Mouse (Mus musculus): ENCODE measurements around the gene Atp1b2. TPM values are rescaled to one million over a fixed set of nuclear protein-coding genes. Genes with fewer than 3 reads are reported as not detected.

The Atp1b2 gene
- polyA plus RNA-seq, 1 experiment from 2014 or later = 15.6 TPM

DNA sequence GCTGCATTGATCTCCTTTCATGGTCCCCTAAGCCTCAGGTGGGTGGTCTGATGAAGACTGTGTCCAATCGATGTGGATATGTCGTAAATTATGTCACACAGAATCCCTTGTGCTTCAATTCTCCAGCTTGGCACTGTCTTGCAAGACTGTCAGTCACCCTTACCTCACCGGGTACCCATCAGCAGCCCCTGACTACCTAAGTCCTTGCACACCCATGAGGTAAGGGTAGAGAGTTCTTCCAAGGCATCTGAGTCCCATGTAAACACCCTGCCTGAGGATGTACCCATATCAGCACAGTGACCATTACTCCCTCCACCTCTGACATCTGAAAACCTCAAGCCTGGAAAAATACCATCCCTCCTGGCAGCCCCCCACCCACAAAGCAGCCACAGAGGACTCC is 1.4 kb downstream of the Atp1b2 start:
- WGBS = 70% methylated on average over 3 of the region's 3 CpGs
- Histone ChIP-seq H3K9me3 (no peaks in the 10 kb centered on the region), H3K4me1 (peaks cover 68% of the 10 kb centered on the region), H3K27ac (peak overlapping the region; percentile 87), H3K4me3 (peak overlapping the region; percentile 79), H3K36me3 (0 out of 2 replicates have a peak, but pooled peaks cover 3% of the 10 kb centered on the region), H3K27me3 (ENCODE audit: insufficient read depth, poor library complexity, severe bottlenecking) (0 out of 2 replicates have a peak, but pooled peaks cover 4% of the 10 kb centered on the region)
- DNase-seq (ENCODE audit: low spot score) = no peak

DNA sequence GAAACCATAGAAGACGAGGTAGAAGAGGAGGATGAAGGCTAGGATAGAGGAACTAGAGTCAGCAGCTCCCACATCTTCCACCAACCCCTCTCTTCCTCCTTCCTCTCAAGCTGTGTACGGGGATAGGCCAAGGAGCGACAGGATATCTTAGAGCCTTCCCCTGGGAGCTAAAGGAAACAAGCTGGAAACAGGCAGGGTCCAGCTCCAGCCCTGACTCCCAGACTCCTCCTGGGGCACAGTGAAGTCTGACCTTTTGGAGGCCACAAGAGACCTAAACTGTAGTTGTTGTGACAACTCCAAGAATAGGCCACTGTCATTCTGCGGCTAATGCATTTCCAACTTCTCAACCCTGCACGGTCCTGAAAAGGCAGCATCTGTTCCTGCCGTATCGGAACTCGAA is 2.2 kb downstream of the Atp1b2 start:
- no peak overlapping the region for H3K4me3 ChIP-seq
- no peaks in the 10 kb centered on the region for H3K9me3 ChIP-seq
- no peak for DNase-seq (ENCODE audit: low spot score)
- H3K4me1 ChIP-seq = peaks cover 75% of the 10 kb centered on the region
- H3K27ac ChIP-seq = peak overlapping the region; percentile 87; the same call in 1 of the 2 replicates
- no peaks in the 10 kb centered on the region for H3K27me3 ChIP-seq (ENCODE audit: insufficient read depth, poor library complexity, severe bottlenecking)
- WGBS = 71% methylated on average over 8 of the region's 8 CpGs
- 0 out of 2 replicates have a peak, but pooled peaks cover 3% of the 10 kb centered on the region for H3K36me3 ChIP-seq

DNA sequence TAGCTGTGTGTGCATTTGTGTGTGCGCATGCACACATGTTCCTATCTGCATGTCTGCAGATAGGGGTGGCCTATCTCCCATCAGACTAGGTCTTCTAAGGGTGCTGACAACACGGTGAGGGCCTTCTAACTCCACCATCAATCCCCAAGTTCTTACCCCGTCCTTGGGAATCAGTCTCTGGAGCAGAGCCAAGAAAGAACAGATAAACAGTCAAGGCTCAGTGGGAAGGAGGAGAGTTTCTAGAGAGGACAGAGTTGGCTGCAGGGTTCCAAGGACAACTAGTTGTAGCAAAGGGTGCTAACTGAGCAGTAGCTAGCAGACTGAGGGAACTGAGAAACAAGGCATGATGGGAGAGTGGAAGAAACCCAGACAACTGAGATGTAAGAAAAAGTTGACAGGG is 4.0 kb downstream of the Atp1b2 start:
- Histone ChIP-seq H3K36me3 (0 out of 2 replicates have a peak, but pooled peaks cover 3% of the 10 kb centered on the region), H3K4me1 (peaks cover 75% of the 10 kb centered on the region), H3K9me3 (no peaks in the 10 kb centered on the region), H3K27ac (peak overlapping the region; percentile 84), H3K27me3 (ENCODE audit: insufficient read depth, poor library complexity, severe bottlenecking) (no peaks in the 10 kb centered on the region), H3K4me3 (0 out of 2 replicates have a peak overlapping the region, but pooled peaks have one; percentile 10)
- DNase-seq (ENCODE audit: low spot score) = no peak
- 37% methylated on average over 3 of the region's 3 CpGs for WGBS

DNA sequence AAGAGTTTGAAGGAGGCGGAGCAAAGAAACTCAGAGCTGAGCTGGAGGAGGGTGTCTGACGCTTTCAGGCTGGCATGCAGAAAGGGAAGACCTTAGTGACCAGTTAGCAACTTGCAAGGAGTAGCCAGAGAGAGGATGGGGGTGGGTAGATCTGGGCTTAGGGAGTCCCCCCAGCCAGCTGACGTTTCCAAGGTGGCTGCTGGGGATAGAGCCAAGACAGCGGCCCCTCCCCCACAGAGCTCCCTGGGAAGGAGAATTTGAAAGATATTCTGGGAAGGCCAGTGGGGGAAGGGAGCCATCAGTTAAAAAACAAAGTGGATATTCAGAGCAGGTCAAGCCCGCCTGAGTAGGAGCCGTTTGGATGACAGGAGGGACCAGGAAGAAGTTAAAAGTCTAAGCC is 5.6 kb downstream of the Atp1b2 start:
- peak; percentile 91 for DNase-seq (ENCODE audit: low spot score)
- H3K27me3 ChIP-seq (ENCODE audit: insufficient read depth, poor library complexity, severe bottlenecking) = no peaks in the 10 kb centered on the region
- no peaks in the 10 kb centered on the region for H3K9me3 ChIP-seq
- peaks cover 10% of the 10 kb centered on the region; the same call in 1 of the 2 replicates for H3K36me3 ChIP-seq
- peak overlapping the region; percentile 84 for H3K27ac ChIP-seq
- 6% methylated on average over 6 of the region's 6 CpGs for WGBS
- H3K4me1 ChIP-seq = peaks cover 63% of the 10 kb centered on the region
- peak overlapping the region; percentile 37 for H3K4me3 ChIP-seq

DNA sequence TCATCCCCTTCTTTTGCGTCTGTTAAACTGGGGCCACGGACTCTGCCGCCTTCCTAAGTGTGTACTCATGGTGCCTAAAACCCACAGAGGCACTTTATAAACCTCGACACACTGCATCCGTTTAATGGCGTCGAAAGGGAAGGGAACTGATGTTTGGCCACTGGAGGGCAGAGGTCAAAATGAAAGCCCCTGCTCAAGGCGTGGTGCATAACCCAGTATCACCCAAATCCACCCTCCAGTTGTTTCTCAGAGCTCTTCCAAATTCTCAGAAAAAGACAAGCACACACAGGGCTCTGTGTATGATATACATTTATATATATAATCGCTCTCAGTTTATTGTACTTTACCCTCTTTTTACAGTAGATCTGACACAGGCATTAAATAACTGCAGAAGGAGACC is 6.3 kb downstream of the Atp1b2 start:
- WGBS = 6% methylated on average over 9 of the region's 9 CpGs
- peaks cover 57% of the 10 kb centered on the region for H3K4me1 ChIP-seq
- peak overlapping the region; percentile 37 for H3K4me3 ChIP-seq

DNA sequence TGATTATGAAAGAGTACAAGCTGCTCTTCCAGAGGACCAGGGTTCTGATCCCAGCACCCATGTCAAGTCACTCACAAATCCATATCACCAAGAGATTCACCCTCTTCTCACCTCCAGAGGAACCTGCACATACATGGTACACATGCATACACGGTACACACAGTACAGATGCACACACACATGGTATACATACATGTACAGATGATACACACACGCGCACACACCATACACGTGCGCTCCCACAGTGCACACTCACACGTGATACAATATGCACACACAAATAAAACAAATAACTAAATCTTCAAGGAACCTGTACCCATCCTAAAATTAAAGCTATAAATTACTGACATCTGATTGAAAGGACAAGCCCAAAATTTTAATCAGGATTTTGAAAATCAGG is 10.9 kb downstream of the Atp1b2 start:
- peaks cover 20% of the 10 kb centered on the region for H3K4me1 ChIP-seq
- DNase-seq (ENCODE audit: low spot score) = no peak
- peaks cover 53% of the 10 kb centered on the region for H3K36me3 ChIP-seq
- no peaks in the 10 kb centered on the region for H3K9me3 ChIP-seq
- no peak overlapping the region for H3K4me3 ChIP-seq
- 91% methylated on average over 6 of the region's 6 CpGs for WGBS
- no peaks in the 10 kb centered on the region for H3K27me3 ChIP-seq (ENCODE audit: insufficient read depth, poor library complexity, severe bottlenecking)
- no peak overlapping the region for H3K27ac ChIP-seq

More for the DNA sequence above, 6.3 kb downstream of the Atp1b2 start:
- H3K9me3 ChIP-seq = no peaks in the 10 kb centered on the region
- peaks cover 15% of the 10 kb centered on the region; the same call in 1 of the 2 replicates for H3K36me3 ChIP-seq
- H3K27me3 ChIP-seq (ENCODE audit: insufficient read depth, poor library complexity, severe bottlenecking) = no peaks in the 10 kb centered on the region
- H3K27ac ChIP-seq = peak overlapping the region; percentile 84
- peak; percentile 86 for DNase-seq (ENCODE audit: low spot score)

DNA sequence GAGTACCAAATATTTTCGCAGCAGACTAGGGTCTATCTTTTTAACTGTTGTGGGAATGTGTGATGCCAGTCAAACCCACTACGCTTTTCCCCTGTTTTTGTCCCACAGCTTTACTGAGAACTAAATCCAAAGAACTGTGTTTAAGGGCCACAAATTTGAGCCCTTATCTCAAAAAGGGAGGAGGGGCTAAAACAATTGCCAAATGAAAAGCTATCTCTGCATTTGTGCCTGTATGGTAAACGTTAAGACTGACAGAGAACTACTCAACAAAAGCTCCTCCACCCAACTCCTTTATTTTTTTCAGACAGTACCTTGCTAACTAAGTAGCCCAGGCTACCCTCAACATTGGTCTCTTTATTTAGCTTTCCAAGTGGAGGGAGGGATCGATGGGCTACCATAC is 12.9 kb downstream of the Atp1b2 start:
- peak overlapping the region; percentile 65; the same call in 1 of the 2 replicates for H3K27ac ChIP-seq

DNA sequence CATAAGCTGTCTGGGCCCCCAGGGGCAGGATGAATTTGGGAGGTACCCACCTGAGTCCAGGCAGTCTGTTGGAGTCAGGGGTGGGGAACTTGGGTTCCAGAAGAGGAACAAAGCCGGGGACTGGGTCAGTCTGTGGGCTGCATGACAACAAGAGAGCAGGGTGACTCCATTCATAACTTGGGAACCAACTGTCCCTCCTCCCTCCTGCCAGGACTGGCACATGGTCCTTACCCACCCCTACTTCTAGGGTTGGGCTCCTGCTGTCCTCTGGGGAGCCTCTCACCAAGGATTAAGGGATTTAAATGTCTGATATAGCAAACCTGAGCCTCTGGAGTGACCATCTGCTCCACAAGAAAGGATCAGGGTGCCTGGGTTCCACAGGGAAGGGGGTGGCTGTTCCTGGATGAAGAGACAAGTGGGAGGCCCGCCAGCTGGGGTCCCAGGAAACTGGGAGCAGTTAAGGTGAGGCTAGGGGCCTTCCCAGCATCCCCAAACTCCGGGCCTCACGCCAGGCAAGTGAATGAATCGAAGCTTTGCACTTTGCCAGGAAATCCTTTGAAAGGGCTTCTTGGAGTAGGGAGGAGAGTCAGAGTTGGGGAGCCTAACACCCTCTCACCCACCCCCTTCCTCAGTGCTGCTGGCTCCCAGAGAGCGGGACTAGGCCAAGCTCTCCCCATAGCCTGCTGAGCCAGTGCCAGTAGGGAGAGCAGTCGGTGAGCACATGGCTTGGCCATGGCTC is 13.7 kb downstream of the Atp1b2 start:
- no peaks in the 10 kb centered on the region for H3K9me3 ChIP-seq
- peaks cover 8% of the 10 kb centered on the region for H3K4me1 ChIP-seq
- WGBS = 82% methylated on average over 7 of the region's 7 CpGs
- peaks cover 80% of the 10 kb centered on the region for H3K36me3 ChIP-seq
- H3K4me3 ChIP-seq = no peak overlapping the region
- H3K27me3 ChIP-seq (ENCODE audit: insufficient read depth, poor library complexity, severe bottlenecking) = no peaks in the 10 kb centered on the region
- H3K27ac ChIP-seq = peak overlapping the region; percentile 65; the same call in 1 of the 2 replicates
- no peak for DNase-seq (ENCODE audit: low spot score)

More for the DNA sequence above, 12.9 kb downstream of the Atp1b2 start:
- WGBS = 81% methylated on average over 4 of the region's 4 CpGs
- DNase-seq (ENCODE audit: low spot score) = no peak
- Histone ChIP-seq H3K4me3 (no peak overlapping the region), H3K27me3 (ENCODE audit: insufficient read depth, poor library complexity, severe bottlenecking) (no peaks in the 10 kb centered on the region), H3K36me3 (peaks cover 73% of the 10 kb centered on the region), H3K4me1 (peaks cover 8% of the 10 kb centered on the region), H3K9me3 (no peaks in the 10 kb centered on the region)

DNA sequence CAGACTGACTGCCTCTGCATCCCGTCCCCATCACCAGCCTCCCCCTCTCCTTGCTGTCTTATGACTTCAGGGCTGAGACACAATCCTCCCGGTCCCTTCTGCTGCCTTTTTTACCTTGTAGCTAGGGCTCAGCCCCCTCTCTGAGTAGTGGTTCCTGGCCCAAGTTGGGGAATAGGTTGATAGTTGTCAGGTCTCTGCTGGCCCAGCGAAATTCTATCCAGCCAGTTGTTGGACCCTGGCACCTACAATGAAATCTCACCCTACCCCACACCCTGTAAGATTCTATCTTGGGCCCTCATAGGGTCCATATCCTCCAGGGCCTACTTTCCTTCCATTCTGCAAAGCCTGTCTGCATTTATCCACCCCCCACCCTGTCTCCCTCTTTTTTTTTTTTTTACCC is 14.3 kb downstream of the Atp1b2 start:
- no peaks in the 10 kb centered on the region for H3K9me3 ChIP-seq
- H3K4me3 ChIP-seq = no peak overlapping the region
- no peaks in the 10 kb centered on the region for H3K27me3 ChIP-seq (ENCODE audit: insufficient read depth, poor library complexity, severe bottlenecking)
- WGBS = 79% methylated on average over 3 of the region's 3 CpGs
- no peak for DNase-seq (ENCODE audit: low spot score)
- H3K27ac ChIP-seq = no peak overlapping the region
- peaks cover 85% of the 10 kb centered on the region for H3K36me3 ChIP-seq
- peaks cover 8% of the 10 kb centered on the region for H3K4me1 ChIP-seq

DNA sequence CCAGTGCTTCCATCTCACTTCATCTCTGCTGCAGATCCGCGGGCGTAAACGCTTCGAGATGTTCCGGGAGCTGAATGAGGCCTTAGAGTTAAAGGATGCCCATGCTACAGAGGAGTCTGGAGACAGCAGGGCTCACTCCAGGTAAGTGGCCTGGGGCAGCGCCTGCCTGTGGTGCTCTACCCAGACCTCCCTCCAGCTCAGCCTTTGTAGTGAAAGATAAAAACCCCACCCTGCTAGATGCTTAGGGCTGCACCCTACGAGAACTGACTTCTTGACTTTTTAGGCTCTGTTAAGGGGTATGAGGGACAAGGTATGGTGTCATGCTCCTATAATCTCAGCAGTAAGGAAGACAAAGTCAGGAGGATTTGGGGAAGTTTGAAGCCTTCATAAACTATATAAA is 15.1 kb downstream of the Atp1b2 start:
- Histone ChIP-seq H3K9me3 (no peaks in the 10 kb centered on the region), H3K27me3 (ENCODE audit: insufficient read depth, poor library complexity, severe bottlenecking) (no peaks in the 10 kb centered on the region), H3K36me3 (peaks cover 83% of the 10 kb centered on the region), H3K4me1 (peaks cover 14% of the 10 kb centered on the region), H3K4me3 (no peak overlapping the region), H3K27ac (no peak overlapping the region)
- WGBS = 93% methylated on average over 8 of the region's 8 CpGs
- DNase-seq (ENCODE audit: low spot score) = no peak

DNA sequence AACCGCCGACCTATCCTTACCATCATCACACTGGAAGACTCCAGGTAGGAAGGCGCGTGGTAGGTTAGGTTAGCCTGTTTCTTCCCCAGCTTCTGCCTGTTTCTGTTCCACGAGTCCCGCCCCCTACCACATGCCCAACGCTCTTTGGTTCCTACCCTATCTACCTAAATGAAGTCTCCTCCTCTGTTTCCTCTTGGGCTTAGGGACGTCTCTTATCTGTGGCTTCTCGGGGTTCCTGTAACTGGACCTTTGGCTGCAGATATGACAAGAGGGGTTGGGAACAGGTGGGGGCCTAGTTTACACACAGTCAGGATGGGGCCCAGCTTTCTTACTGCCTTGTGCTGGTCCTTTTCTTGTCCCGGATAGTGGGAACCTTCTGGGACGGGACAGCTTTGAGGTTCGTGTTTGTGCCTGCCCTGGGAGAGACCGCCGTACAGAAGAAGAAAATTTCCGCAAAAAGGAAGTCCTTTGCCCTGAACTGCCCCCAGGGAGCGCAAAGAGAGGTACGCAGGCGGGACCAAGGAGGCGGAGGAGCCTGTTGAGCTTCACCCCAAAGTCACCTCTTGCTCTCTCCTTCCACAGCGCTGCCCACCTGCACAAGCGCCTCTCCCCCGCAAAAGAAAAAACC is 16.4 kb downstream of the Atp1b2 start:
- Histone ChIP-seq H3K9me3 (no peaks in the 10 kb centered on the region), H3K36me3 (peaks cover 77% of the 10 kb centered on the region), H3K27ac (no peak overlapping the region), H3K4me1 (peaks cover 25% of the 10 kb centered on the region), H3K4me3 (no peak overlapping the region), H3K27me3 (ENCODE audit: insufficient read depth, poor library complexity, severe bottlenecking) (no peaks in the 10 kb centered on the region)
- 85% methylated on average over 22 of the region's 22 CpGs for WGBS
- peak; percentile 85 for DNase-seq (ENCODE audit: low spot score)

DNA sequence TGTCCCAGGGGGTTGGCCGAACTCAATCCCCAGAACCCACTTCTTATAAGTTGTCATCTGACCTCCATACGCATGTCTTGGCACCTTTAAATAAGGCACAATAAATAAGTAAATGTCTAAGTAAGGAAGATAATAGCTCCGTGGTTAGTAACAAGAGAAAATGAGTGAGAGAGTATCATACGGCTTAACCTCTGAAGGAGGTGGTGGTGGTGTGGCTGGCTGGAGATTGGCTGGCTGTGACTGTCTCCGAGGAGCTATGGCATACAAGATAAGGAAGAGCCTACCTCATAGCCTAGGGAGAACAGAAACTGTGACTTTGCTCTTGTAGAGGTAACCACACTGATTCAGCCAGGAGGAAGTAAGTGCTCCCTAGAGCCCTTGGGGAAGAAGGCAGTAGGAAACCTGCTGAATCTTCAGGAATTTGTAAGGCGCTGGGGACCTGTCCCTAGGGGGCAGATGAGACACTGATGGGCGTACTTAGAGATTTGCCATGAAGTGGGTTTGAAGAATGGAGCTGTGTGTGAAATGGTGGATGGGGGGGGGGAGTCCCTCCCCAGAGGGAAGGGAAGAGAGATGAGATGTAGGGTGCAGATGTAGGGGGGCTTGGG is 19.9 kb downstream of the Atp1b2 start:
- H3K4me1 ChIP-seq = peaks cover 26% of the 10 kb centered on the region
- H3K27me3 ChIP-seq (ENCODE audit: insufficient read depth, poor library complexity, severe bottlenecking) = no peaks in the 10 kb centered on the region
- DNase-seq (ENCODE audit: low spot score) = no peak
- peaks cover 54% of the 10 kb centered on the region for H3K36me3 ChIP-seq
- 67% methylated on average over 7 of the region's 7 CpGs for WGBS
- H3K9me3 ChIP-seq = no peaks in the 10 kb centered on the region
- no peak overlapping the region for H3K4me3 ChIP-seq
- peak overlapping the region; percentile 38; the same call in 1 of the 2 replicates for H3K27ac ChIP-seq

DNA sequence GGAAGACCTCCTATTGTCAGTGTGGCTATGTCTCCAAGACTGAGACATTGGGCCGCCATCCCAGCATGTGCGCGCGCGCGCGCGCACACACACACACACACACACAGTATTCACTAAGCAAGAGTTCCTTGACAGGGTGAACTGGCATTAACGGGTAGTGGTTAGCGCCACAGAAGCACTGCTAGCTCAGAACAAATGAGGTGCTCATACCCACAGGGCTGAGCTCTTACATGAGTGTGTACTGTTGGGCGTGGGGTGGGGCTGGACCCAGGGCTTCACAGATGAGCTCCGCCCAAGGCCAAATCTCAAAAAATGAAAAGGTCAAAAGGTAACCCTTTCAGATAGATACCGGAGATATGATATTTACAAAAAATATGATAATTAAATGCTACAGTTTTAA is 20.8 kb downstream of the Atp1b2 start:
- WGBS = 96% methylated on average over 13 of the region's 13 CpGs
- Histone ChIP-seq H3K4me1 (peaks cover 26% of the 10 kb centered on the region), H3K9me3 (no peaks in the 10 kb centered on the region), H3K27ac (no peak overlapping the region), H3K27me3 (ENCODE audit: insufficient read depth, poor library complexity, severe bottlenecking) (no peaks in the 10 kb centered on the region), H3K4me3 (no peak overlapping the region), H3K36me3 (peaks cover 45% of the 10 kb centered on the region)
- DNase-seq (ENCODE audit: low spot score) = no peak

Measured in heart, embryonic 10.5 days (tissue).